Mouse (Mus musculus) kidney, postnatal 0 days (tissue): ENCODE data around the gene Gm20388. TPM values are rescaled to one million over a fixed set of nuclear protein-coding genes. Genes with fewer than 3 reads are reported as not detected.

Experiments used
- ATAC-seq: fragments of 200-750 bp; cut with Nextera tagmentation; replicated peaks from 2 replicates; pipeline ENCODE4 v1.8.0; 2017; ENCODE audit warnings: low read depth, moderate number of reproducible peaks, moderate TSS enrichment, moderate library complexity; ENCODE audit not compliant: low FRiP score
- DNase-seq: peaks from one replicate; pipeline ENCODE4 v3.0.0-alpha.2; 2016; ENCODE audit warnings: low spot score
- H3K27ac ChIP-seq: fragments of 300-500 bp; sonication (generic); 2 replicates; pipeline ENCODE4 v1.5.1; 2014; ENCODE audit warnings: mild to moderate bottlenecking
- H3K27me3 ChIP-seq: fragments of 300-500 bp; sonication (generic); 2 replicates; pipeline ENCODE4 v1.6.1; 2014; ENCODE audit warnings: low read length, mixed read lengths; ENCODE audit not compliant: insufficient read depth
- H3K36me3 ChIP-seq: fragments of 300-500 bp; sonication (generic); 2 replicates; pipeline ENCODE4 v1.6.1; 2014; ENCODE audit warnings: low read length, mixed read lengths; ENCODE audit not compliant: insufficient read depth
- H3K4me1 ChIP-seq: fragments of 300-500 bp; sonication (generic); replicated peaks from 2 replicates; pipeline ENCODE4 v1.6.1; 2014; ENCODE audit warnings: antibody characterized with exemption, low read length, mixed read lengths; ENCODE audit not compliant: insufficient read depth
- H3K4me2 ChIP-seq: fragments of 300-500 bp; sonication (generic); 2 replicates; pipeline ENCODE4 v1.6.1; 2014; ENCODE audit warnings: mild to moderate bottlenecking, low read length, moderate library complexity, mixed read lengths
- H3K4me3 ChIP-seq: fragments of 300-500 bp; sonication (generic); replicated peaks from 2 replicates; pipeline ENCODE4 v1.5.1; 2014; ENCODE audit warnings: low read depth, low read length
- H3K9ac ChIP-seq: fragments of 300-500 bp; sonication (generic); 2 replicates; pipeline ENCODE4 v1.6.1; 2014; ENCODE audit warnings: low read depth, low read length
- H3K9me3 ChIP-seq: fragments of 300-500 bp; sonication (generic); replicated peaks from 2 replicates; pipeline ENCODE4 v1.6.1; 2016; ENCODE audit warnings: low read length, inconsistent platforms, mixed read lengths
- CTCF ChIP-seq: IDR thresholded peaks from 2 replicates; pipeline ENCODE4 v1.5.1; 2016; ENCODE audit warnings: antibody characterized with exemption, low read depth, mild to moderate bottlenecking, moderate library complexity
- WGBS: fragments of 180-500 bp; shearing (Covaris S2); extraction: QIAGEN DNeasy Blood & Tissue Kit; methylation state at CpG from one replicate; pipeline ENCODE4 v1.1.7; 2014; 5-methylcytosine and 5-hydroxymethylcytosine counted together
- polyA plus RNA-seq: library from polyadenylated mRNA; unstranded; fragments of >200 nt; fragmentation: Nextera tagmentation; extraction: Ambion mirVana; gene quantifications from 2 replicates; pipeline ENCODE4 v1.2.1, GENCODE M21; 2015

The Gm20388 gene
- polyA plus RNA-seq, 1 experiment from 2014 or later: not detected

- no peak overlapping the region for H3K4me2 ChIP-seq
- H3K9ac ChIP-seq: no peak overlapping the region
- no peaks in the 10 kb centered on the region for H3K9me3 ChIP-seq
- no peak for DNase-seq
- no peaks in the 10 kb centered on the region for H3K27me3 ChIP-seq
- 69% methylated on average over 9 of the region's 9 CpGs for WGBS
- H3K36me3 ChIP-seq: no peaks in the 10 kb centered on the region
- H3K4me1 ChIP-seq: peaks cover 14% of the 10 kb centered on the region
- no peak for ATAC-seq
- H3K27ac ChIP-seq: no peak overlapping the region
- TF ChIP-seq CTCF: no peak
- H3K4me3 ChIP-seq: no peak overlapping the region
These were observed 2726.1 kb downstream of the Gm20388 start for GRCm38 (mm10) chr8:122636803-122637175.

- Histone ChIP-seq H3K4me3 (no peak overlapping the region), H3K36me3 (no peaks in the 10 kb centered on the region), H3K4me2 (no peak overlapping the region), H3K27me3 (no peaks in the 10 kb centered on the region), H3K9me3 (no peaks in the 10 kb centered on the region), H3K9ac (no peak overlapping the region), H3K27ac (no peak overlapping the region), H3K4me1 (peaks cover 14% of the 10 kb centered on the region)
- ATAC-seq (no peak), DNase-seq (no peak)
- 87% methylated on average over 9 of the region's 9 CpGs for WGBS
- no peak for TF ChIP-seq CTCF
These were observed 2726.6 kb downstream of the Gm20388 start for GRCm38 (mm10) chr8:122637230-122637629.

- H3K4me2 ChIP-seq: no peak overlapping the region
- H3K4me1 ChIP-seq: peaks cover 14% of the 10 kb centered on the region
- DNase-seq (no peak), ATAC-seq (no peak)
- TF ChIP-seq CTCF: no peak
- WGBS: 56% methylated on average over 16 of the region's 16 CpGs
- no peak overlapping the region for H3K4me3 ChIP-seq
- no peak overlapping the region for H3K27ac ChIP-seq
- no peaks in the 10 kb centered on the region for H3K9me3 ChIP-seq
- H3K27me3 ChIP-seq: no peaks in the 10 kb centered on the region
- H3K36me3 ChIP-seq: no peaks in the 10 kb centered on the region
- no peak overlapping the region for H3K9ac ChIP-seq
These were observed 2728.0 kb downstream of the Gm20388 start for GRCm38 (mm10) chr8:122638601-122639000.

- DNase-seq (peak; percentile 42), ATAC-seq (0 out of 2 replicates have a peak, but pooled peaks have one; percentile 13)
- no peak for TF ChIP-seq CTCF
- WGBS: 33% methylated on average over 16 of the region's 16 CpGs
- no peaks in the 10 kb centered on the region for H3K27me3 ChIP-seq
- H3K9ac ChIP-seq: no peak overlapping the region
- no peaks in the 10 kb centered on the region for H3K36me3 ChIP-seq
- no peaks in the 10 kb centered on the region for H3K9me3 ChIP-seq
- no peak overlapping the region for H3K27ac ChIP-seq
- no peak overlapping the region for H3K4me3 ChIP-seq
- H3K4me2 ChIP-seq: no peak overlapping the region
- H3K4me1 ChIP-seq: peaks cover 14% of the 10 kb centered on the region
These were observed 2729.0 kb downstream of the Gm20388 start for GRCm38 (mm10) chr8:122639521-122640248.

GRCm38 (mm10) chr8:122640825-122641224 lies 2730.2 kb downstream of the Gm20388 start:
- no peak for TF ChIP-seq CTCF

GRCm38 (mm10) chr8:122641406-122641805 lies 2730.8 kb downstream of the Gm20388 start:
- no peak for TF ChIP-seq CTCF
- no peaks in the 10 kb centered on the region for H3K27me3 ChIP-seq
- DNase-seq (no peak), ATAC-seq (no peak)
- no peaks in the 10 kb centered on the region for H3K36me3 ChIP-seq
- H3K4me3 ChIP-seq: no peak overlapping the region
- no peak overlapping the region for H3K9ac ChIP-seq
- no peak overlapping the region for H3K27ac ChIP-seq
- H3K9me3 ChIP-seq: no peaks in the 10 kb centered on the region
- 68% methylated on average over 15 of the region's 15 CpGs for WGBS
- no peak overlapping the region for H3K4me2 ChIP-seq
- peaks cover 14% of the 10 kb centered on the region for H3K4me1 ChIP-seq

More at GRCm38 (mm10) chr8:122640825-122641224, 2730.2 kb downstream of the Gm20388 start:
- Histone ChIP-seq H3K9ac (no peak overlapping the region), H3K27me3 (no peaks in the 10 kb centered on the region), H3K4me1 (peaks cover 14% of the 10 kb centered on the region), H3K4me2 (no peak overlapping the region), H3K9me3 (no peaks in the 10 kb centered on the region), H3K36me3 (no peaks in the 10 kb centered on the region), H3K27ac (no peak overlapping the region), H3K4me3 (no peak overlapping the region)
- ATAC-seq: no peak
- WGBS: 86% methylated on average over 4 of the region's 4 CpGs
- no peak for DNase-seq

- Histone ChIP-seq H3K27ac (no peak overlapping the region), H3K4me3 (no peak overlapping the region), H3K4me1 (peaks cover 14% of the 10 kb centered on the region), H3K27me3 (no peaks in the 10 kb centered on the region), H3K9ac (no peak overlapping the region), H3K4me2 (no peak overlapping the region), H3K36me3 (no peaks in the 10 kb centered on the region), H3K9me3 (no peaks in the 10 kb centered on the region)
- TF ChIP-seq CTCF: no peak
- DNase-seq (no peak), ATAC-seq (no peak)
- 57% methylated on average over 9 of the region's 9 CpGs for WGBS
These were observed 2731.4 kb downstream of the Gm20388 start for GRCm38 (mm10) chr8:122642071-122642470.
